Mouse (Mus musculus) CH12.LX (cell line): ENCODE data around the gene Cep78. TPM values are rescaled to one million over a fixed set of nuclear protein-coding genes. Genes with fewer than 3 reads are reported as not detected.

Experiments
- DNase-seq: peaks from one replicate; pipeline ENCODE4 v3.0.0-alpha.2; 2013; ENCODE audit errors: extremely low read depth
- H3K27ac ChIP-seq: 2 replicates; pipeline ENCODE4 v1.5.1; 2012; ENCODE audit warnings: low read depth, mild to moderate bottlenecking, control low read depth, moderate library complexity; ENCODE audit not compliant: insufficient read depth
- H3K27me3 ChIP-seq: replicated peaks from 2 replicates; pipeline ENCODE3; 2012; ENCODE audit warnings: inconsistent platforms
- H3K36me3 ChIP-seq, 2 experiments: replicated peaks in 1 of 2; 2 replicates each; pipeline versions ENCODE3 to v1.6.1; 2012; ENCODE audit warnings: inconsistent platforms in 1 of 2, low read length in 1 of 2, mild to moderate bottlenecking in 1 of 2, mixed read lengths in 1 of 2, moderate library complexity in 1 of 2; ENCODE audit not compliant: control insufficient read depth in 1 of 2, insufficient read depth in 1 of 2
- H3K4me1 ChIP-seq, 2 experiments: 2 replicates each; pipeline ENCODE4 v1.6.1; 2012; ENCODE audit warnings: inconsistent platforms in 1 of 2, moderate library complexity in 1 of 2; ENCODE audit not compliant: insufficient read depth in 2 of 2, control insufficient read depth in 1 of 2
- H3K4me2 ChIP-seq: 2 replicates; pipeline ENCODE4 v1.6.1; 2012; ENCODE audit warnings: low read depth, mild to moderate bottlenecking, control low read depth; ENCODE audit not compliant: poor library complexity, insufficient read depth, severe bottlenecking
- H3K4me3 ChIP-seq, 3 experiments: fragments of 150-350 bp in 1 of 3; sonication (generic) in 1 of 3; replicated peaks in 1 of 3; 2 replicates each; pipeline versions ENCODE3 to v1.5.1; 2011 to 2012; ENCODE audit warnings: low read depth in 2 of 3, low read length in 2 of 3, mild to moderate bottlenecking in 2 of 3, moderate library complexity in 2 of 3, control low read depth in 1 of 3, improper control_type of control experiment in 1 of 3, inconsistent platforms in 1 of 3, mixed read lengths in 1 of 3; ENCODE audit not compliant: poor library complexity in 1 of 3
- H3K79me2 ChIP-seq: replicated peaks from 2 replicates; pipeline ENCODE4 v1.6.1; 2012; ENCODE audit warnings: mild to moderate bottlenecking, moderate library complexity; ENCODE audit not compliant: control insufficient read depth, poor library complexity, insufficient read depth, severe bottlenecking; ENCODE audit errors: extremely low read depth
- H3K9ac ChIP-seq: 2 replicates; pipeline ENCODE4 v1.6.1; 2012; ENCODE audit warnings: low read depth, mild to moderate bottlenecking, control low read depth, moderate library complexity; ENCODE audit not compliant: insufficient read depth
- H3K9me3 ChIP-seq: replicated peaks from 2 replicates; pipeline ENCODE3; 2012; ENCODE audit warnings: low read length, inconsistent platforms, mixed read lengths
- BHLHE40 ChIP-seq: IDR thresholded peaks from 2 replicates; pipeline ENCODE4 v1.6.1; 2011; ENCODE audit warnings: mild to moderate bottlenecking, low read depth, low read length, improper control_type of control experiment
- CHD1 ChIP-seq: IDR thresholded peaks from 2 replicates; pipeline ENCODE4 v1.6.1; 2012; ENCODE audit warnings: low read depth, low read length, improper control_type of control experiment, inconsistent platforms
- CHD2 ChIP-seq: IDR thresholded peaks from 2 replicates; pipeline ENCODE4 v1.6.1; 2011; ENCODE audit warnings: low read length, improper control_type of control experiment
- CTCF ChIP-seq, 2 experiments: IDR thresholded peaks in 1 of 2; conservative IDR thresholded peaks in 1 of 2; 2 replicates each; pipeline ENCODE4 v1.5.1; 2011 to 2012; ENCODE audit warnings: low read depth in 2 of 2, low read length in 2 of 2, improper control_type of control experiment in 1 of 2, inconsistent platforms in 1 of 2, mild to moderate bottlenecking in 1 of 2, moderate library complexity in 1 of 2
- ELF1 ChIP-seq: IDR thresholded peaks from 2 replicates; pipeline ENCODE4 v1.6.1; 2014; ENCODE audit warnings: low read depth, mild to moderate bottlenecking, inconsistent platforms, low read length, improper control_type of control experiment
- EP300 ChIP-seq: IDR thresholded peaks from 2 replicates; pipeline ENCODE4 v1.6.1; 2011; ENCODE audit warnings: low read length, improper control_type of control experiment
- ETS1 ChIP-seq: conservative IDR thresholded peaks from 2 replicates; pipeline ENCODE4 v1.6.1; 2012; ENCODE audit warnings: low read depth, mild to moderate bottlenecking, inconsistent platforms, low read length, improper control_type of control experiment, moderate library complexity
- GABPA ChIP-seq: IDR thresholded peaks from 2 replicates; pipeline ENCODE4 v1.6.1; 2012; ENCODE audit warnings: low read depth, low read length, improper control_type of control experiment, inconsistent platforms; ENCODE audit not compliant: insufficient replicate concordance
- HCFC1 ChIP-seq: IDR thresholded peaks from 2 replicates; pipeline ENCODE4 v1.6.1; 2012; ENCODE audit warnings: low read depth, mild to moderate bottlenecking, inconsistent platforms, low read length, improper control_type of control experiment
- JUN ChIP-seq: IDR thresholded peaks from 2 replicates; pipeline ENCODE4 v1.6.1; 2011; ENCODE audit warnings: low read depth, mild to moderate bottlenecking, low read length, improper control_type of control experiment, moderate library complexity; ENCODE audit not compliant: insufficient read depth
- JUND ChIP-seq: conservative IDR thresholded peaks from 2 replicates; pipeline ENCODE4 v1.6.1; 2011; ENCODE audit warnings: low read depth, low read length, improper control_type of control experiment
- KAT2A ChIP-seq: IDR thresholded peaks from 2 replicates; pipeline ENCODE4 v1.6.1; 2012; ENCODE audit warnings: low read length, improper control_type of control experiment, inconsistent platforms; ENCODE audit not compliant: insufficient replicate concordance
- MAX ChIP-seq: IDR thresholded peaks from 2 replicates; pipeline ENCODE4 v1.6.1; 2011; ENCODE audit warnings: low read length, improper control_type of control experiment
- MAZ ChIP-seq: IDR thresholded peaks from 2 replicates; pipeline ENCODE4 v1.6.1; 2012; ENCODE audit warnings: low read depth, mild to moderate bottlenecking, inconsistent platforms, low read length, improper control_type of control experiment, moderate library complexity
- NRF1 ChIP-seq: IDR thresholded peaks from 2 replicates; pipeline ENCODE4 v1.6.1; 2014; ENCODE audit warnings: low read depth, mild to moderate bottlenecking, inconsistent platforms, low read length, improper control_type of control experiment, moderate library complexity
- PAX5 ChIP-seq: IDR thresholded peaks from 2 replicates; pipeline ENCODE4 v1.6.1; 2012; ENCODE audit warnings: low read length, inconsistent platforms, mixed read lengths
- POLR2A ChIP-seq: IDR thresholded peaks from 2 replicates; pipeline ENCODE4 v1.6.1; 2011; ENCODE audit warnings: low read depth, mild to moderate bottlenecking, improper control_type of control experiment, low read length
- RAD21 ChIP-seq: IDR thresholded peaks from 2 replicates; pipeline ENCODE4 v1.6.1; 2011; ENCODE audit warnings: low read depth, mild to moderate bottlenecking, low read length, improper control_type of control experiment, moderate library complexity
- RCOR1 ChIP-seq: conservative IDR thresholded peaks from 2 replicates; pipeline ENCODE4 v1.6.1; 2012; ENCODE audit warnings: low read depth, mild to moderate bottlenecking, inconsistent platforms, low read length, improper control_type of control experiment
- SIN3A ChIP-seq: IDR thresholded peaks from 2 replicates; pipeline ENCODE4 v1.6.1; 2012; ENCODE audit warnings: low read length, improper control_type of control experiment, inconsistent platforms
- TBP ChIP-seq: conservative IDR thresholded peaks from 2 replicates; pipeline ENCODE4 v1.6.1; 2011; ENCODE audit warnings: low read depth, low read length, improper control_type of control experiment
- TCF12 ChIP-seq: IDR thresholded peaks from 2 replicates; pipeline ENCODE4 v1.6.1; 2014; ENCODE audit warnings: low read depth, mild to moderate bottlenecking, inconsistent platforms, low read length, improper control_type of control experiment
- ZKSCAN1 ChIP-seq: IDR thresholded peaks from 2 replicates; pipeline ENCODE4 v1.6.1; 2012; ENCODE audit warnings: low read depth, inconsistent platforms, low read length, improper control_type of control experiment, borderline replicate concordance
- dilution Hi-C: fragments of 300-500 bp; cut with MboI; formaldehyde crosslinking; loops from 2 replicates; pipeline ENCODE4 v1.14.3; 2020; ENCODE audit warnings: low sequenced_read_pairs; ENCODE audit not compliant: extremely low pct_unique_long_range_greater_than_20kb, extremely low pct_ligation_motif_present
- in situ Hi-C: fragments of 300-500 bp; cut with MboI; formaldehyde crosslinking; loops from 3 replicates; pipeline ENCODE4 v1.14.3; 2019; ENCODE audit warnings: low sequenced_read_pairs, low pct_ligation_motif_present, low pct_unique_long_range_greater_than_20kb, mixed read lengths
- polyA plus RNA-seq: library from polyadenylated mRNA; unstranded; fragments of >175 nt; gene quantifications from 2 replicates; pipeline ENCODE4 v1.2.1, GENCODE M21; 2012; ENCODE audit warnings: low read depth; ENCODE audit not compliant: insufficient read length
- total RNA-seq, 2 experiments: library from RNA; depleted of rRNA; stranded (reverse); fragments of 300-350 nt in 1 of 2; fragments of >200 nt in 1 of 2; gene quantifications; 2 replicates each; pipeline ENCODE4 v1.2.3; 2012 to 2014

The Cep78 gene
- total and polyA plus RNA-seq, 3 experiments: 9.9 to 18.3 (median 11.7) TPM

- TF ChIP-seq BHLHE40: peak; percentile 48; the same call in 1 of the 2 replicates
Measured at GRCm38 (mm10) chr19:16015191-16015968, 30.6 kb upstream of the Cep78 start (continued).

- H3K27me3 ChIP-seq: no peaks in the 10 kb centered on the region
- H3K36me3 ChIP-seq: no peaks in the 10 kb centered on the region
- DNase-seq: no peak
- no peaks in the 10 kb centered on the region for H3K4me1 ChIP-seq
- H3K9me3 ChIP-seq: peaks cover under 1% of the 10 kb centered on the region
- no peak overlapping the region for H3K9ac ChIP-seq
- H3K27ac ChIP-seq: no peak overlapping the region
- no peak for TF ChIP-seq CHD2
- no peak for TF ChIP-seq BHLHE40
- TF ChIP-seq ELF1: no peak
- TF ChIP-seq HCFC1: no peak
- TF ChIP-seq ZKSCAN1: no peak
- TF ChIP-seq RAD21: no peak
- TF ChIP-seq MAZ: no peak
- TF ChIP-seq TCF12: no peak
- TF ChIP-seq NRF1: no peak
- no peak for TF ChIP-seq CHD1
- TF ChIP-seq KAT2A: no peak
- TF ChIP-seq POLR2A: no peak
- no peak for TF ChIP-seq PAX5
- no peak for TF ChIP-seq RCOR1
- TF ChIP-seq ETS1: no peak
- TF ChIP-seq MAX: no peak
- TF ChIP-seq, all 38 proteins: peak for 0
- no peak overlapping the region for H3K4me2 ChIP-seq
- dilution Hi-C loops: no loop called here
- in situ Hi-C loops: no loop called here
- no peak overlapping the region for H3K4me3 ChIP-seq
- no peaks in the 10 kb centered on the region for H3K79me2 ChIP-seq
Measured at GRCm38 (mm10) chr19:16009746-16010337, 25.1 kb upstream of the Cep78 start.

- dilution Hi-C loops: no loop called here
- in situ Hi-C loops: no loop called here
- peaks cover 3% of the 10 kb centered on the region for H3K9me3 ChIP-seq
- DNase-seq: no peak
- no peak overlapping the region for H3K27ac ChIP-seq
- no peak overlapping the region for H3K4me2 ChIP-seq
- TF ChIP-seq CTCF (conservative IDR thresholded peaks at IDR 0.05 in 1 of 2, IDR thresholded peaks at IDR 0.05 in 1 of 2; ENCODE audit: low read depth in 2 of 2, low read length in 2 of 2) (no peak), EP300 (no peak), GABPA (no peak), SIN3A (no peak), JUND (no peak), POLR2A (no peak), JUN (no peak), TBP (no peak), KAT2A (no peak)
- H3K9ac ChIP-seq: no peak overlapping the region
- H3K79me2 ChIP-seq: no peaks in the 10 kb centered on the region
- no peaks in the 10 kb centered on the region for H3K4me1 ChIP-seq
- no peaks in the 10 kb centered on the region for H3K36me3 ChIP-seq
- H3K4me3 ChIP-seq: no peak overlapping the region
- no peaks in the 10 kb centered on the region for H3K27me3 ChIP-seq
Measured at GRCm38 (mm10) chr19:16009111-16009510, 24.3 kb upstream of the Cep78 start.
